Mouse (Mus musculus) CD4-positive, CD25-positive, alpha-beta regulatory T cell, adult 4 months (primary cell): Measurements from ENCODE around the gene Elf5. TPM values are rescaled to one million over a fixed set of nuclear protein-coding genes. Genes with fewer than 3 reads are reported as not detected.

ENCODE experiments used
- ATAC-seq: one replicate; pipeline ENCODE4 v1.8.0; 2017
- polyA plus RNA-seq, 2 experiments: library from polyadenylated mRNA; unstranded; fragments of 100-300 nt; shearing (Covaris generic); gene quantifications; one replicate each; pipeline ENCODE4 v1.2.1; 2017

The Elf5 gene
- polyA plus RNA-seq, result not detected

DNA sequence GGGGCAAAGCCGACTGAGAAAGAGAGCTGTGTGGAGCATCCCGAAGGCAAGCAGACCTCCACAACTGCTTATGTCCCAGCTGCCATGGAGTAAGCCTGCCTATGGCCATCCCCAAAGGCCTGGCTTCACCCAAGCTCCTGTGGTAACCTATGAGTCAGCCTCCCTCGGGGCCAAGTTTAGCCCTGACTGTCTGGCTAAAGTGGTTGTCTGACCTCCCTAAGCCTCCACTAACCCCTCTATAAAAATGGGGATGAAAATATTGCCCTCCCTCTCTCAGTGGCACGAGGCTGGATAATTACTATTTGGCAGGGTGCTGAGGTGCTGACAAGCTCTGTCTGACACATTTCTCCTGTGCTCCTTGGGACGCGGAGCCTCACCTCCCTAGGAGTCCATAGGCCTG lies at the start of gene Elf5:
Gene Elf5, plus strand, starts transcription at position 341 of the 400 bp plus-strand sequence.
- no peak for ATAC-seq

- no peak for ATAC-seq
Measured at GRCm38 (mm10) chr2:103372541-103372940, 38.9 kb upstream of the Elf5 start.

DNA sequence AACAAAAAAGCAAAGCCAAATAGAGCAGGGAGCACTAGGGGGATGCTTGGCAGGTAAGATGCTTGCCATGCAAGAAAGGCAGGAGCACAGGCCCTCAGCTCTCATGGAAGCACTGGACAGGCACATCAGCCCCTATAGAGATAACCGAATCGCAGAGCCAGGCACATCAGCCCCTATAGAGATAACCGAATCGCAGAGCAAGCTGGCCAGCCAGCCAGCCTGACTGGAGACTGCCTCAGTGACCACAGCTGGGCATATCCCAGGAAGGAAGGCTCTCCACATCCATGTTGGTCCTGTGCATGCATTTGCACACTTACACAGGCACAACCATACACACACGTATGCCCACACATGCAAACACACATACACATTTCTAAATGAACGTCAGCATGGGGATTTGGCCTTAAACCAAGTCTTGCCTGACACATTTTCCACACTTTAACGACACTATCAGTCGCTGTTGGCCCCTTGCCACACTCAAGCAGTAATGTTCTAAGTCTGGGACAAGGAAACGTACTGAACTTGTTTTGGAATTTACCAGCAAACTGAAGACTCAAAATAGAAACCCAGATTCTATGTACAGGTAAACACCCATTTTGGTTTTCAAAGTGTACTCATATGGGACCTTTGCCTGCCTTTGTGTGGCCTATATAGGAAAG lies 31.9 kb upstream of the Elf5 start:
- no peak for ATAC-seq

DNA sequence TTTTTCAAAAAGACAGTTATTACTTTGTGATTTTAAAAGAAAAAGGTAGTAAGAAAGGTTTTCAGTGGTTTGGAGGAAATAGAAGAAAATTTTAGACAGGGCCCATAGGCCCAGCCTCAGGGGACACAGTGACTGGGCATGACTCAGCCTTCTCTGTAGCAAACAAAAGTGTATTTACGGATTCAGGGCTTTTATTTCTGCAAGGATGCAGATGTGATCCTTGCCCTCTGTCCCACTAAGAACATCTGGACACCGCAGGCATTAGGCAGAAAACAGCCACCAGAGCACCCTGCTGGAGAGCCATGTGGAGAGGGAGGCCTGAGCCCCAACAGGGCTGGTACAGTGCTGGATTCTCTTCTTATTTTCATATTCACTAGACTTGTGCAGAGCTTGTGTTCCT lies 29.3 kb upstream of the Elf5 start:
- no peak for ATAC-seq

DNA sequence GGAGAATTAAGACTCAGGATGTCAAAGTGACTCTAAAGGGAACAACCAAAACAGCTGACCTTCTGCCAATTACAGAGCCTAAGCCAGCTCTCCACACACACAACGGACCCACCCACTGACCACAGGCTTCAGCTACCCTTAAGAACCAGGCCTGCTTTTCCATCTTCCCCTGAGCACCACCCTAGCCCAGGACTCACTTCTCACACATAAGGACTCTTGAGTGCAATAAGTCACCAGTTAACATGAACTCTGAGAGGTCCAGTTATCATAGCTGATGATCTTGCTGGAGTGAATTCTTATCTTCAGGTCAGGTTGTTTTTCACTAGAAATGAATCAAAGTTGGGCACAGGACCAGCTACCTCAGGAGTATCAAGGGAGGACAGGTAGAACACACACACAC lies 23.6 kb upstream of the Elf5 start:
- ATAC-seq, result no peak

DNA sequence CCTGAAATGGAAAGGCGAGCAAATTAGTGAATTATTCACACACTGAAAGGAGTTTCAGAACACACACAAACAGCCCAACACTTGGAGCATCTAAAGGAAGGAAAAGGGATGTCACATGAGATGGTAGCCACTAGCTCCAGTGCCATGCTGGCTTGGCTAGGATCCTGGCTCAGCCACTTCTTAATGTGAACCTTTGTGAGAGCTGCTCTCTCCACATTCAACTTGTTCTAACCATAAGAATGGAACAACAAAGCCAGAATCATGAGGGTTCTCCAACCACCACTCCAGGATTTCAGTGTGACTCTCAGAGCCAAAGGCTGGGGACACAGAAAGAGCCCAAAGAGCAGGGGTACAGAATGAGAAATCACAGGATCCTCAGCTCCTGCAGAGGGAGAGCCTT lies 23.2 kb upstream of the Elf5 start:
- no peak for ATAC-seq

GRCm38 (mm10) chr2:103390086-103390988 lies 21.2 kb upstream of the Elf5 start:
- ATAC-seq, result no peak

GRCm38 (mm10) chr2:103391626-103392025 lies 19.9 kb upstream of the Elf5 start:
- no peak for ATAC-seq

DNA sequence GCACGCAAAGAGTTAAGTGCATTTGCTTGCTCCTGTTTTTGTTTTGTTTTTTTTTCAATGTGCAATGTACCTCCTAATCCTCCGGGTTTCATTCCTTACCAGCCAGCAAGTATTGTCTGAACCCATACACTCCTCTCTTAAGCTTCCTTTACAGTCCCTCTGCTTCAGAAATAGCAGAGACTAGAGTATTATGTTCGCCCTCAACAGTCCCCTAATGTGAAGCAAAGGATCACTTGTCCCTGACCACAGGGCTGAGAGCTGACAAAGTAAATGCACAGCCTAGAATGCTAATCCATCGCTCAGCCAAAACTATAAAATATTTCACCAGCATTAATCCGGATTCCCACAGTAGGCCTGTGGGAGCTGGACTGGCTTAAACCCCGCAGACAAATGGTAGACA lies 13.4 kb upstream of the Elf5 start:
- ATAC-seq, result no peak

GRCm38 (mm10) chr2:103400691-103401090 lies 10.8 kb upstream of the Elf5 start:
- ATAC-seq, result no peak

DNA sequence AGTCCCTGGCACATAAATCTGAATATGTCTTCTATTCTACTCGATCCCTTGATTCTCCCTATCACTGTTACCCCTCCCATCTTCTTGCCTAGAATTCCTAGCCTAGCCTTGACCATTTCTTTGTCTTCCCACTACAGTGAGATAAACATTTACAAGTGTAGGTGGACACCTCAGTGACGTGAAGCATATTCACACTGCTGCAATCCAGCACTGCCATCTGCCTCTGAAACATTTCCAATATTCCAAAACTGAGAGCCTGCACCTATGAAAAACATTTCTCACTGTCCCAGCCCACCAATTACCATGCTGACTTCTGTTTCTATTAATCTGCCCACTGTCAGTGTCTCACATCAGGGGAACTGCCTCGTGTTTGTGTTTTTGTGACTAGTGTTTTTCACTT lies 5.2 kb upstream of the Elf5 start:
- ATAC-seq, result no peak

GRCm38 (mm10) chr2:103411816-103412215 lies 328 bp downstream of the Elf5 start:
- no peak for ATAC-seq

DNA sequence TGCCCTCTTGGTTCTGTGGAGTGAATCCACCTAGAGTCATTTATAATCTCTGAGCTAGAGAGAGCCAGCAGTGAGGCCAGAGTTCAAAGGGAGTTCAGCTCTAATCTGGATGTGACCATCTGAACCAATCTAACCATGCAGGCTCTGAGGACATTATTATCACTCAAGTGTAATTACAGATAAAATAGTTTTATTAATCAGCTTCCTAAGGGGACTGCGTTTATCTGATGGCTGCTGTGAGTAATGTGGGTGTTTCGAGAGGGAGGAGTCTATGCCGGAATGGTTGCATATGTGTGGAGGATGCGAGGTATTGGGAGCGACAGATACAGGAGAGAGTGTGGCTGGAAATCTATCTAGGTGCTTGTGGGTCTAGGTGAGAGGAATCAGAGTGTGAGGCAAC lies 1.9 kb downstream of the Elf5 start:
- ATAC-seq, result no peak

DNA sequence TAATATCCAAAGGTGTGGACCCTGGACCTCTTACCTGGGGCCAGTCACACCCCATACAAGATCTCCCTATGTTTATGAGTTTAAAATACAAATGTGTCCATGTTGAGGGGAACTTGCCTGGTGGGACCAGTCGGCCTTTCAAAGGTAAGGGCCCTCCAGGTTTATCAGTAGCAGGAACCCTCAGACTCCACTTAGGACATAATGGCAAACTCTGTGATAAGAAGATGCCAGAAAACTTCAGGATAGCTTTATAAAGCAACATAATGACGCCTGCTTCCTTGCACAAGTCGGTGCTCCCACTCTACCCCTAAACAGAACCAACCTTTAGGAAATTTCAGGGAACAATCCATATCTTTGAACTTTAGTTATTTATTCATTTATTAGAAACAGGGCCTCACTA lies 4.3 kb downstream of the Elf5 start:
- no peak for ATAC-seq

- ATAC-seq, result no peak
Measured at GRCm38 (mm10) chr2:103420650-103421507, 9.4 kb downstream of the Elf5 start.

DNA sequence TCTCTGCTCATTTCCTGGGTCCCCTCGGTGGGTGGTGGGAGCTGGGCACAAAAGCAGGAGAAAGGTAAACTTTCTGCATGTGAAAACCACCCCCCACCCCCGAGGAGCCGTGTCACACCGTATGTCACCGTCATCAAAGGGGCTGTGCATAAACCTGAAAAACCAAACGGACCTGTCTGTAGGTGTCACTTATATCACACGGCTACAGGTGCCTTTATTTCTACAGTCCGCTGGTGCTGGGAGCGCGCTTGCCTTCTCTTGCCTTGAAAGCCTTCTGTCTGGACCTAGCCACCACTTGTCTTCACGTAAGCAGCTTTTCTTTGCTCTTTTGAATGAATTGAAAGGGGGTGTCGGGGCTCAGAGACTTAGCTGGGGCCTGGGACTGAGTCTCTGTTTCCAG lies 12.4 kb downstream of the Elf5 start:
- ATAC-seq, result no peak

GRCm38 (mm10) chr2:103424349-103425026 lies 13.0 kb downstream of the Elf5 start:
- ATAC-seq, result no peak

DNA sequence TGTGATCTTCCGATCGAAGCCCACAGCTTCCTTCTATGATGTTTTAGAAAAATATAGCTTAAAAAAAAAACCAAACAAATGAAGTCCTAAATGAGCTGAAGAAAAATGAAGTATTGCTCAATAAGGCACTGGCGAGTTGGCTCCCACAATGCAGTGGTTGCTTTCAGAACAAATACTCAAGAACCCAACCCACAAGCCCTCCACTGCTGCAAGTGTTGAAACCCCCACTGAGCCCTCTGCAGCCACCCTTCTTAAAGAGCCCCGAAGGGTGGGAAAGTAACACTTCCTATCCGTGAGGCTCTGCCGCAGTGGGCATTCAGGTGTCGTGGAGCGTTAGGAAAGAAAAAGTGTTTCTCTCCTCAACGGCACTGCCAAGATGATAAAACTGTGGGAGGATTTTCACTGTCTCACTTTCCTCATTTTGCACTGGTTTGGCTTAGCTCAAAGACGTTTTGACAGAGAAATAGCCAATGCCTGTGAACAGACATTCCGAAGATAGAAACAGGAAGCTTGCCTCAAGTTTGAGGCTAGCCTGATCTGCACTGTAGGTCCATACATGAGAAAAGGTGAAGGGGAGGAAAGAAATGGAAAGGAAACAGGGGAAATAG lies 14.1 kb downstream of the Elf5 start:
- no peak for ATAC-seq

DNA sequence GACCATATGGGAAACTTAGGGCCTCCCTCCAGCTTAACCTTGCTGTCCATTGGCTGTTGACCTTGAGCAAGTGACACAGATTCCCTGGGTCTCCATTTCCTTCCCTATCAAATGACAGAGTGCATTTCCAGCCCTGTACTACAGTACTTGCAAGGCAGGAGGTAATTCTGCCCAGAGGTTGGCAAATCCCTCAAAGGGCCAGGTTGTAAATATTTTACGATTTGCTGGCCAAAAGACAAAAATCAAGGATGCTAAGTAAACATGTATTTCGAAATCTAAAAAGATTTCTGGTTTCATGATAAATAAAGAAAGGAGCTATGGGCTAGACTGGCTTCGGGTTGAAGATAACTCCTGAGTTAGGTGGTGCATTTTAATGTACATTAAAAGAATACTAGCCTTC lies 16.9 kb downstream of the Elf5 start:
- no peak for ATAC-seq

GRCm38 (mm10) chr2:103430712-103431111 lies 19.2 kb downstream of the Elf5 start:
- ATAC-seq, result no peak

DNA sequence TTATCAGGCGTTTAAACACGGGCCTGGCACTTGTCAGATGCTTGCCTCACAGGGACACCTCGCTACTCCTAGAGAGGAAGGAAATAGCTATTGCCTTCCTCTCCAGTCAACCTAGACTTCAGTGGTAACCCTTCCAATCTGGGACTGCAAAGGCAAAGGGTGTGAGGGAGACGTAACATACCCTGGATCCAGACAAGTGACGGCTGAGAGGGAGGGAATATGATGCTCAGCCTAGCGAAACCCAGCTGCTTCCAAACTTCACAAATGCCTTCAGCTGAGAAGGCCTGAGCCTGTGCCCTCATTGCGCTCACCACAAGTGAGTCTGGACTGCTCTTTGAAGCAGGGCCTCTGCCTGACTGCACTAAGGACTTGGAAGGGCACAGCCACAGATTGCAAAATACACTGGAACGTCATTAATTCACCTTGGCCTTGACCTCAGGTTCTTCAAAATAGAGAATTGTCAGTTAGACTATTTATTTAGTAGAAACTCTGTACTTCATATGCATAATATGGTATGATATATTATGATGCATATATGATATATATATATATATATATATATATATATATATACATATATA lies 21.3 kb downstream of the Elf5 start:
- no peak for ATAC-seq

GRCm38 (mm10) chr2:103435110-103435509 lies 23.6 kb downstream of the Elf5 start:
- ATAC-seq, result no peak
